Mouse (Mus musculus) yolk sac, embryonic 10.5 days (tissue): ENCODE data around the gene Rtn4.
"Not testable (repeated sequence)": the region's sequence is repeated elsewhere in the genome, so short reads cannot be mapped to it uniquely, and the experiment has no call there.

Source experiments
- DNase-seq: peaks from one replicate; pipeline ENCODE4 v3.0.0-alpha.2; 2017; ENCODE audit warnings: low spot score

Gene Rtn4

DNA sequence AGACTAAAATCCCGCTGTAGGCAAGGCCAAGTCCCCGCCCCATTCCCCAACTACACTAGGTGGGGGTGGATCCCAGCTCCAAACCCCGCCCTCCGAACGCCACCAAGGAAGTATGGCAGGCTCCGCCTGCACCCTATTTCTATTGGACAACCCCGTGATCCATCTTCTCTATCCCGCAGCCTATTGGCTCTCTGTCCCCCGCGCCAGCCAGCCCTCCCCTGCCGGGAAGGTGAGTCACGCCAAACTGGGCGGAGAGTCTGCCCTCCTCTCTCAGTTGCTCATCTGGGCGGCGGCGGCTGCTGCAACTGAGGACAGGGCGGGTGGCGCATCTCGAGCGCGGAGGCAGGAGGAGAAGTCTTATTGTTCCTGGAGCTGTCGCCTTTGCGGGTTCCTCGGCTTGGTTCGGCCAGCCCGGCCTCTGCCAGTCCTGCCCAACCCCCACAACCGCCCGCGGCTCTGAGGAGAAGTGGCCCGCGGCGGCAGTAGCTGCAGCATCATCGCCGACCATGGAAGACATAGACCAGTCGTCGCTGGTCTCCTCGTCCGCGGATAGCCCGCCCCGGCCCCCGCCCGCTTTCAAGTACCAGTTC lies at the start of gene Rtn4:
TSS of gene Rtn4 (plus strand) at position 265 of the 590 bp plus-strand sequence.
- DNase-seq = peak; percentile 98

DNA sequence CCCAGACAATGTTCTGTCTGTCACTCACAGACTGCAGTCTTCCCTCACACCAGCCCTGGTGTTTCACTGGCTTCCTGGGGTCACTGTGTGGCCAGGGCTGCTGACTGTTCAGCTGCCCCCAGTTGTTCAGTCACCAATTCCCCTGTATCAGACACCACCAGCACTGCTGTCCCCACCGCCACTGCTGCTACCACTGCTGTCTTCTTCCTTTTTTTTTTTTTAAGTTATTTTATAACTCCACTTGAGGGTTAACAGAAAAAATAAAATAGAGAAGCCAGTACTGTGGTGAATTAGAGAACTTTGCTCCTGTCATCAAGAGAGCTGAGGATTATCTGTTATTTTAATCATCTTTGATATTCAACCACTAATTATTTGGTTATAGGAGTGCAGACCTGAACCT lies 48.3 kb upstream of the Rtn4 start:
- no peak for DNase-seq

DNA sequence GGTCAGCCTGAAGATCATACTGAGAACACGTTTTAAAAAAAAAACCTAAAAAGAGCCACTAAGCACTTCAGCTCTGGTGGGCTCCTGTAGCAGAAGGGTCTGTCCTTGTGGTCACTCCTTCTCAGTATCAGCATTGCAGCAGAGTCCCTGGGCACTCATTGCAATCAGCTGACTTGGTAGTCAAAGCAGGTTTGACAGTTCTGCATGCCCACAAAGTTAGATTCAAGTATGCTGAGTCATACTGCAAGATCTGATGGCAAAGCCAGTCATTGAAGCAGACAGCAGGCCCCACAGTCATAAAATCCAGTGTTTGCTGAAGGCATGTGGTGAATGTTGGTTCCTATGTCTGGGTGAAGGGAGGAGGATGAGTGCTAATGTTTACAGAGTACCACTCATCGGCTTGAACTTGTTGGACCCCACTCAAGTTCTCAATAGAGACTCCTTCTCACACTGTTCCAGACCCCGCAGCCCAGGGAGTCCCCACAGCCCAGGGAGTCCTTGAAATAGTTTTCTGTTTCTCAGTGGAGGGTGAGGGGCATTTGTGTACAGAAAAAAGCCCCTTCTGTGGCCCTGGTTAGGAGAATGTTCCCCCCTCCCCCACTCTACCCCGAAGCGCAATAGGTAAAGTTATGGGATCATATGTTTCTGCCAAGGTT lies 47.2 kb upstream of the Rtn4 start:
- peak; percentile 20 for DNase-seq

GRCm38 (mm10) chr11:29647568-29648319 lies 45.0 kb upstream of the Rtn4 start:
- DNase-seq = no peak

- DNase-seq = not testable (repeated sequence)
Measured at GRCm38 (mm10) chr11:29655381-29655780, 37.4 kb upstream of the Rtn4 start.

- DNase-seq = no peak
Measured at GRCm38 (mm10) chr11:29660740-29661139, 32.0 kb upstream of the Rtn4 start.

GRCm38 (mm10) chr11:29667634-29668033 lies 25.1 kb upstream of the Rtn4 start:
- DNase-seq = no peak

GRCm38 (mm10) chr11:29669706-29670105 lies 23.0 kb upstream of the Rtn4 start:
- no peak for DNase-seq

DNA sequence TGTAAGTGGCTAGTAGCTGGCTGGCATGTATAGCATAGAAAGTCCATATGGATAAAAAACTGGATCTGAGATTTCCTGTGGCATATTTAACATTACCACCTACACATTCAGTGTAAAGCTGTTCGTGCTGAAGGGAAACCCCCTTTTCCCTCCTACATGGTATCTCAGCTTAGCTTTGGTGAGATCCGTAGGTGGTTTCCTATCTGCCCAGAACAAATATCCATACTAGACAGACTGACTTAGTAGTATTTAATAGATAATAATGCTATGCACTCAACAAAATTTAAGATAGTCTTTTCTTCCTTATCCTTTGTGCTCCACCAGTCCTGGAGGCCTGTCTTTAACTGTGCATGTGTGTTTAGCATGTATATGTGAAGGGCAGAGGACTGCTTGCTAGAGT lies 19.4 kb upstream of the Rtn4 start:
- DNase-seq = no peak

DNA sequence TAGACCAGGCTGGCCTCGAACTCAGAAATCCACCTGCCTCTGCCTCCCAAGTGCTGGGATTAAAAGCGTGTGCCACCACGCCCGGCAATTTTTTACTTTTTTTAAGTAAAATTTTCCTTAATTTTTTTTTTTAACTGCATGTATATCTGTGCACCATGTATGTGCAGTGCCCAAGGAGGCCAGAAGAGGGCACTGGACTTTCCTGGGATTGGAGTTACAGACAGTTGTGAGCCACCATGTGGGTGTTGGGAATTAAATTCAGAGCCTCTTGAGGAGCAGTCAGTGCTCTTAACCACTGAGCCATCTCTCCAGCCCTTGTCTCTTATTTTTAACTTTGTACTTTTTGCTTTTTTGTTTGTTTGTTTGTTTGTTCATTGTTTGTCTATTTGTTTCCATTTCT lies 16.0 kb upstream of the Rtn4 start:
- DNase-seq = no peak

DNA sequence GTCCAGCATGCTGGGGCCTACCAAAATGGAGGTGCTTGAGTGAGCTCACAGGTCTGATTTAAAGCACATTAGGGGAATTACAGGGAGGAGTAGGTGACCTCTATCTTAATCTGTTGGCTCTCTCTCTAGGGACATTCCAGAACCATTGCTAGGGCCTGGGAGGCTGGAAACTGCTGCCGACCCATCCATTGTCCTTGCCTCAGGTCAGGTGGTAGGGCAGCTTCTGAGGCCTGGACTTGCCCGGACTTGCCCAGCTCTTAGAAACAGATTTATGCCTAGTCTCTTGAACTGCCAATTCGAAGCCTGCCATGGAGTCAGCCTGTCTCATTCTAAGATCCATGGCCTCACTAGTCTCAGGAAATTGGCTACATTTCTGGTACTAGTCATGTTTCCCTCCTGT lies 12.8 kb upstream of the Rtn4 start:
- no peak for DNase-seq

DNA sequence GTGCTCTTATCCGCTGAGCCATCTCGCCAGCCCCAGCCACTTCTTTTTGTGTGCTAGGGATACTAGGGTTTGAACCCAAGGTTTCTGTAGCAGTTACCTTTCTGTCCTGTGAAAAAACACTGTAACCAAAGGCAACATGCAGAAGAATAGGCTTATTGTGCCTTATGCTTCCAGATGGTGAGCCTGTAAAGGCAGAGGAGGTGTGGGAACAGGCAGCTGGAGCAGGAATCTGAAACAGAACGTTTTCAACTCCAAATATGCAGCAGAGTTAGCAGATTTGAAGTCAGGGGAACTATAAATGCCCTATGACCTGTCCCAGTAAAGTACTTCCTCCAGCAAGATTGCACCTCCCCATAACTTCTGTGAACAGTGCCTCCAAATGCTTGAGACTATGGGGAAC lies 12.0 kb upstream of the Rtn4 start:
- no peak for DNase-seq

DNA sequence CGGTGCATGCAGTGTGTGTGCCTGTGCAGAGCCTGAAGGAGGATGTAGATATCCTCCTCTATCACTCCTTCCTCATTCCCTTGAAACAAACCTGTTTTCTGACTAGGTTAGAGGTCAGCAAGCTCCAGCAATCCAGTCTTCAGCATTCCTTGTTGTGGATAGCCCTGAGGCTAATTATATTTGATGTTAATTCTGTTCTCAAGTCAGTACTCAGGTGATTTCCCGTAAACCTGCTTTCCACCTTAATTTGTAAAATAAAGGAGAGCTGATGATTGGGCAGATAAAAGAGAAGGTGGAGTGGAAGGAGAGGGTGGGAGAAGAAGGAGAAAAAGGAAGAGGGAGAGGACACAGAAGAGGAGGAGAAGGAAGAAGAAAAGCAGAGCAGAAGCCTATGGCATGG lies 8.5 kb upstream of the Rtn4 start:
- no peak for DNase-seq

DNA sequence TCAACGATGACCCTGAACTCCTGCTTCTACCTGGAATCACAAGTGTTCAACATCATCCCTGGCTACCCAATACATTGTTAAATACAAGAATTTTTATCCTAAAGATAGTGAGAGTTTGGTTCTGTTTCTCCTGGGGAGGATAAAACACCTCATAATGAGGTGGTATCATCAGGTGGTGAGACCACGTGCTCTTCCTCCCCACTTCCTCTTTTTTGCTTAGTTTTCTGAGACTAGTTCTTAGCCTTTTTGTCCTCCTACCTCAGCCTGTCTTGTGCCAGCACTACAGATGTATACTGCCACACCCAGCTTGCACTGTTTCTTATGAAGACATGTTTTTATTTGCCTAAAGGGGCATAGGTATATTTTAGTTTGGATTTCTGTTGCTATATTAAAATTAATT lies 6.6 kb upstream of the Rtn4 start:
- DNase-seq = no peak

- no peak for DNase-seq
Measured at GRCm38 (mm10) chr11:29691556-29691955, 1.2 kb upstream of the Rtn4 start.

DNA sequence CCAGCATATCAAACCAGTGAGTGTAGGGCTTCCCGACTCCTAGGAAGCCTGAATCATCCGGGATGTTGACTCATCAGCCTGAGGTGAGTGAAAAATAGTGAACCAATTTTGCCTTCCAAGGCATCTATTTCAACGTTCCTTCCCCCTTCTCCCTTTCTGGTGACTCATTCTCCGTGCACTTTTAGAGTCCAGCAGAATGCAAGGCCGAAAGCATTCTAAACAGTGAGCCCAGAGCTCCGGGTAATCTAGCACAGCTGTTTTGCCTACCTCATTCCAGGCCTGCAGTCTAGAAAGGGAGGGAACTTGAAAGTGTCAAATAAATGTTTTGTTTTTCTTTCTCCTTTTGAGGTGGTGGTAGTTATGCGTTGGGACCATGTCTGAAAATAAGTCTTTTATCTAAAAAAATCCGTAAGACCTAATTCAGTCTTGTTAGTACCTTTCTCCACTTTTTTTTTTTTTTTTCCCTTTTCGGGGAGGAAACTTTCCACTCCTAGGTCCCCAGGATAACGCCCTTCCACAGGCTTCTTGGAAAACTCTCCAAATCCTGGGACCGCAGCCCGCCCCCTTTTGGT lies 550 bp upstream of the Rtn4 start:
- peak; percentile 20 for DNase-seq

- peak; percentile 89 for DNase-seq
Measured at GRCm38 (mm10) chr11:29693576-29694410, 1.0 kb downstream of the Rtn4 start.

- no peak for DNase-seq
Measured at GRCm38 (mm10) chr11:29694754-29695153, 2.0 kb downstream of the Rtn4 start.

DNA sequence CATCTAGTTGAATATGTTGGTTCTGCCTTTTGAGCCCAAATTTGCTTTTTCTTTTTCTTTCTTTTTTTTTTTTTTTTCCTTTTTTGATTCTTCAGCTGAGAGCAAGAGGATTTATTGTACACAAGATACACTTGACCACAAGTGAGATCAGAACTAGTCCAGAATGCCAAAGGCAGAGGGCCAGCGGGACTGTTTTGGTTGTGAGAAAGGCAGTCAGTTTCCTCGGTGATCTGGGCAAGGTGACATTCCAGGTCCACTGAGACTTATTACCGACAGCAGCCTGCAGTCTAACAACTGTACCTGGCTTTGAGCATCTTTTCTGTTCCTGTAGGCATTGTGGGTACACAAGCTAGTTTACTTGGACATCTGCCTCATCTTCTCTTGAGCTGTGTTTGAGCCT lies 10.0 kb downstream of the Rtn4 start:
- DNase-seq = no peak

DNA sequence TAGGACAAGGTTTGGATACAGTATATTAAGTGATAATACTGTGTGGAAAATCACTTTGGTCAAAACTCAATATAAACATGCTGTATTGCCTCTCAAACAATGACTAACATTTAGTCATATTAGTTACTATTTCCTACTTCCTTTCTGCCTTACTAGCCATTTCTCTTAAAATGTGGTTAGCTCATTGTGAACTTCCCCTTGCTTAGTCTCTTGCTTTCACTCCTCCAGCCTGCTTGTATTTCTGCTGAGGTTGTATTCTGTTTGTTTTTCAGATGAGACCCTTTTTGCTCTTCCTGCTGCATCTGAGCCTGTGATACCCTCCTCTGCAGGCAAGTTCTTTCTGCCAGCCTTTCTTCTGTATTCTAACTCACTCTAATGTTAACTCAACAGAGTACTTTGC lies 12.5 kb downstream of the Rtn4 start:
- DNase-seq = no peak

- no peak for DNase-seq
Measured at GRCm38 (mm10) chr11:29706845-29707244, 14.1 kb downstream of the Rtn4 start.

DNA sequence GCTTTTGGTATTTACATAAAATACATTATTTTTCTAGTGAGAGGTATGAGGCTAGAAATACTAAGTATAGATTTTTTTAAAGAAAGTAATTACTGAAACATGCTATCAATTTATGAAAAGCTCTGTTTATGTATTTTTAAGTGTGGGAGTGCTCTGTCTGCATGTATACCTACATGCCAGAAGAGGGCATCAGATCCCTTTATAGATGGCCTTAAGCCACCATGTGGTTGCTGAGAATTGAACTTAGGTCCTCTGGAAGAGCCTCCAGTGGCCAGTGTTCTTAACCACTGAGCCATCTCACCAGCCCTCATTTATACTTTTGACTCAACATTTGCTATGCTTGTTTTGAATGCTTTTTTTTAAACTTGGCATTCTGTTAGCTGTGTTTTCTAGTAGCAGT lies 16.8 kb downstream of the Rtn4 start:
- DNase-seq = no peak
